Mouse (Mus musculus) megakaryocyte, adult 5-6 weeks (primary cell): ENCODE measurements around the gene Larp1b. TPM values are rescaled to one million over a fixed set of nuclear protein-coding genes. Genes with fewer than 3 reads are reported as not detected.
A peak's percentile ranks its signal among the peaks of the same experiment; 100 is the strongest.

Experiments used
- ATAC-seq: 2 replicates; pipeline ENCODE4 v1.8.0; 2016; ENCODE audit warnings: mild to moderate bottlenecking, inconsistent platforms; ENCODE audit not compliant: poor library complexity, severe bottlenecking
- total RNA-seq, 2 experiments: library from RNA; stranded (forward) in 1 of 2; stranded (reverse) in 1 of 2; fragments of 153-499, 151-499 nt in 1 of 2; fragments of 221-1000, 200-1000 nt in 1 of 2; gene quantifications; 2 replicates each; pipeline versions ENCODE4 v1.2.3 to v1.2.4; 2015 to 2017

The Larp1b gene
- total RNA-seq, 2 experiments from 2014 or later = 24.3 to 93.0 TPM

- ATAC-seq = peak; percentile 24
Observed at GRCm38 (mm10) chr3:41020687-41021086, 71.1 kb downstream of the Larp1b start.

GRCm38 (mm10) chr3:41021980-41022379 lies 72.4 kb downstream of the Larp1b start:
- ATAC-seq = no peak

DNA sequence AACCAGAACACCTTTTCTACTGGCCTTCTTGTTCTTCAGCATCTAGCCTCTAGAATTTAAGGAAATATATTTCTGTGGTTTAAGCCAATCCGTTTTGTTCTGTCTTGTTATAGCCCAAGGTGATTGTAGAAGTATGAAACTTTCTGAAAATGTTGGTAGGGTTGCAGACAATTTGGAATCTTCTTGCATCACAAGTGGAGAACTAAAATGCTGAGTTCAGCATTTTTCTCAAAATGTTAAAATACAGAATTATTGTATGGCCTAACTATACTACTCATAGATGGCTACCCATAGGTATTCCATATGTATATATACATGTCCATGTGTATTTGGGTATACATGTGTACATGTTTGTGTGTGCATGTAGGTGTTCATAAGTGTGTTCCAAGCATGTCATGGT lies 81.1 kb downstream of the Larp1b start:
- ATAC-seq = no peak

- no peak for ATAC-seq
Observed at GRCm38 (mm10) chr3:41031286-41032210, 81.9 kb downstream of the Larp1b start.

GRCm38 (mm10) chr3:41038297-41038916 lies 88.8 kb downstream of the Larp1b start:
- peak; percentile 78 for ATAC-seq

GRCm38 (mm10) chr3:41041241-41041640 lies 91.6 kb downstream of the Larp1b start:
- no peak for ATAC-seq

DNA sequence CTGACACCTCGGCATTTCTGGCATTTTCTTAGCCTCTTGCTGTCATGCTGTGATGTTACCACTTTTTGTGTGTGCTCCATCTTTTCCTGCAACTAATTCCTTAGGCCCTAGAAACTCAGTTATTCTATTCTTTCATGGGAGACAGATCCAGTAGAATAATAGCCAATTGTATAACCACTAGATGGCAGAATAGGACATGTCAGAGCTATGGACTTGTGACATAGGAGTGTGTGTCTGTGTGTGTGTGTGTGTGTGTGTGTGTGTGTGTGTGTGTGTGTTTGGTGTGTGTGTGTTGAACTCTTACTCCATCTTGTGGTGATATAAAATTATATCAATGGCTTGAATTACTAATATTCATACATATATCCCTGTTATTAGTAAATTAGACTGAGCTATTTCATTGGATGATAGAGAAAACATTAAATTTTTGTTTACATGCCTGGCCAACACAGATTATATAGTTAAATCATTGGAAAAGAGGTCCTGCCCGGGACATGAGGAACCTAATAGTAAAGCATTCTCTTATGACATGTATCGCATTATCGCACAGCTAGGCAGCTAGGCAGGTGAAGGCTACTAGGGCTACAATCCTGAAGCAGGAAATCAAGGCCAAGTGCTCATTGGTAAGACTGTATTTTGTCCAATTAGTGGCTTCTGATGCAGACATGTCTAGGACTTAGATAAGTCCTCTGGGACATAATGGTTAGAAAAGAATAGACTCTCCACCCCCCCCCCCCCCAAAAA lies 92.7 kb downstream of the Larp1b start:
- peak; percentile 61; the same call in 1 of the 2 replicates for ATAC-seq

- ATAC-seq = no peak
Observed at GRCm38 (mm10) chr3:41043756-41044354, 94.2 kb downstream of the Larp1b start.

DNA sequence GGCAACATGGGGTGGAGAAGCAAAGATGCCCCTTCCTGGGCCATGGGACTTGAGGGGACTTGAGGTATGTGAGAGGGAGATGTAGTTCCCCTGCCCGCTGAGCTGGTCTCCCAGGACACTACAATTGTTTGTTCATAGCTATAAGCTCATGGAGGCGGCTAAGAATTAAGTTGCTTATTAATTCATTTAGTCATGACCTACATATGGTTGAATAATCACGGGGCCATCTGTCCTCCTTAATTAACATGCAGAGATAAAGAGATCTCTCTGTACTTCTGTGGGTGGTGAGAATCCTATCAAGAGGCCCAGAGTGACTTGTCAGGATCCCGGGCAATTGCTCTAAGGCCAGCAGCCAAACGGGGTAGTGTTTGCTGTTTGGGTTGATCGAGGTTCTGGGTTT lies 98.2 kb downstream of the Larp1b start:
- no peak for ATAC-seq

DNA sequence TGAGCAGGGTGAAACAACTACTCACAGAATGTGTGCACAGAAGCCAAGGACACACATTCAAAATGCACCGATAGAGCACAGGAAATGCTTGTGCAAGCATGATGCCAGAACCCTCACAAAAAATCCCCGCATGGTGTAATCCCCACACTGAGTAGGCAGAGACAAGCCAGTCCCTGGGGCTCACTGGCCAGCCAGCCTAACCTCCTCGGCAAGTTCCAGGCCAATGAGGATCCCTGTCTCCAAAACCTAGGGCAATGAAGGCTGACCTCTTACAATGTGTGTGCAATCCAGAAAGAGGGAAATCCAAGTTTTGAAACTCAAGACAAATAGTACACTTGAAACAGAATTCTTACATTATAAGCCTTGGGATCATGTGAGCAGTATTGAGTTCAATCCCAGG lies 103.7 kb downstream of the Larp1b start:
- ATAC-seq = no peak

DNA sequence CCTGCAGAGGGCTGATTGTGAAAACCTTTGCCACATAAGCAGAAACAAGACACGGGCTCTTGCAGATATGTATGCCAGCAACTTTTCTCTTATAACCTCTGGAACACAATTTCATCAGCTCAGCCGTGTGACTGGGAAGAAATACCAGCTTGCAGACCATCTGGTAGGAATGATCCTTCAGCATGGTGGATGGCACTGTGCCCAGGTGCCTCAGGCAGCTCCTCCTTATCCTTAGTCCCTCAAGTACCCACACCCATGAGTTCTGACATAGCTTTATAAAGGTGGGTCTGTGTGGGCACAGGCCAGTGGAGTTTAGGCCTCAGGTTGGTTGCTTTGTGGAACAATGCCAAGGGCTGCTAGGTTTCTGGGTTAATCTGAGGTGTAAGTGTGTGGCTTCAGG lies 108.8 kb downstream of the Larp1b start:
- no peak for ATAC-seq

DNA sequence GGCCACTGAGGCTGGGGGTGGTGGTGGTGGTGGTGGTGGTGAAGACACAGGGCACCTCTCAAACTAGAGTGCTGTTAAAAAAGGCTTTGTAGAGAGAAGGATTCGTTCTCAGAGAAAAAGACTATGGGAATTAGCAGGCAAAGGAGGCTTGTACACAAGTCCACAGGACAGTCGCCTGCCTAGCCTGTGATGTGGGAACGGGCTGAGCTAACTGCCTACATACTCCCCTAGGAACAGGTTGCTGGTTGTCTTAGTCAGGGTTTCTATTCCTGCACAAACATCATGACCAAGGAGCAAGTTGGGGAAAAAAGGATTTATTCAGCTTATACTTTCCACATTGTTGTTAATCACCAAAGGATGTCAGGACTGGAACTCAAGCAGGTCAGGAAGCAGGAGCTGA lies 109.6 kb downstream of the Larp1b start:
- no peak for ATAC-seq

DNA sequence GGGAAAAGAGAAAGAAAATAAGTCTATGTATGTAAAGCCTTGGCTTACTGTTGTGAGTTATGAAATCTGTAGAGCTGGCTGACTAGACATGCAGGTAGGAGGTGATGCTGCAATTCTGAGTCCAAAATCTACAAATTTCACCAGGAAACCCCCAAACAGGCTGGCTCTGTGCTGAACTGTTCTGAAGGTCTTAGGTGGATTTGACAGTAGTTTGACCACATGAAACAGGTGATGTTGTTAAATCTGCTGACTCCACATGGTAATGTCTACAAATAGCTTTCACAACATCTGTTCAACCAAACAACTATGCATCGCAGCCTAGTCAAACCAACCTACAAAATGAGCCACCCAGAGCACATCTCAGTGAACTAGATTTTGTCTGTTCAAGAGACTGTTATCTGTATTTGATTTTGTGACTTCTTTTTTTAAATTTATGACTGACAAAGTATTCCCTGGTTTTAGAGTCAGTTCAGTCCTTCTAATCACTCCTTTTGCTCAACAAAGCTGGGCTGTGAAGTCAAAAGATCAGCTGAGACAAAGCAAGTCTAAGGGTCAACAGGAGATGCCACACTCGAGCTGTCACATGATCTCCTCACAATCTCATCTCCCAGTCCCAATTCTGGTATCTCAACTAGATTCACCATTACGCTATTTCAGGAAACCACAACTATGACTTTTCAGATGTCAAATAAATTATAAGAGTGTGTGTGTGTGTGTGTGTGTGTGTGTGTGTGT lies 112.4 kb downstream of the Larp1b start:
- no peak for ATAC-seq

DNA sequence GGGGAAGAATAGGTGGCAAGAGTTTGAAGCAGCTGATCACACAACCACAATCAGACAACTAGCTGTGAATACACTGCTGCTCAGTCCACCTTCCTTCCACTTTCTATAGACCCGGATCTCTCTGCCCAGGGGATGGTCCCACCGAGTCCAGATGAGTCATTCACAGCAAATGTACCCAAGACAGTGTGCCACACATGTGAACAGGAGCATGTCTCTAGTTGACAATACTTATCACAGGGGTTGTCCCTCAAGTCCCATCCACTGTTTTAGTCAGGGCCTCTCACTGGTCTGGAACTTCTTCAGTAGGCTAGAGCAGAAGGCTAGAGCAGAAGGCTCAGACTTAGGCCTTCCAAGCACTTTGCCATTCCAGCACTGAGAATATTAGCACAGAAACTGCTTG lies 113.1 kb downstream of the Larp1b start:
- no peak for ATAC-seq

DNA sequence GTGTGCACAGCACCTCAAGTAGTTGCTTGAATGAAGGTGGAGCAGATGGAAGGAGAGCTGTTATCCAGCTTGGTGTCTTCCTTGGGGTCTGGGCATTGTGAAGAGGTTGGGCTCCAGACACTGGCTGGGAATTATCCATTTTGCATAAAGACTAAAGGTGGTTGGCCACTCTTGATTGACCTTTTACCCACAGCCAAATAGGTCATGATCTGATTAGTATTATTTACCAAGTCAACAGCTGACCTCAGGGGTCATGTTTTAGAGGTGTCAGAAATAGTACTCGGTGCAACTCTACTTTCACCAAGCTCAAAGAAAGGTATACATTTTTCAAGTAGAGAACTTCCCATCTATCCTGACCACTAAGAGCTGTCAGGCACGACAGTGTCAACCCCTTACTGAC lies 115.7 kb downstream of the Larp1b start:
- ATAC-seq = no peak

- ATAC-seq = no peak
Observed at GRCm38 (mm10) chr3:41070519-41070918, 120.9 kb downstream of the Larp1b start.

DNA sequence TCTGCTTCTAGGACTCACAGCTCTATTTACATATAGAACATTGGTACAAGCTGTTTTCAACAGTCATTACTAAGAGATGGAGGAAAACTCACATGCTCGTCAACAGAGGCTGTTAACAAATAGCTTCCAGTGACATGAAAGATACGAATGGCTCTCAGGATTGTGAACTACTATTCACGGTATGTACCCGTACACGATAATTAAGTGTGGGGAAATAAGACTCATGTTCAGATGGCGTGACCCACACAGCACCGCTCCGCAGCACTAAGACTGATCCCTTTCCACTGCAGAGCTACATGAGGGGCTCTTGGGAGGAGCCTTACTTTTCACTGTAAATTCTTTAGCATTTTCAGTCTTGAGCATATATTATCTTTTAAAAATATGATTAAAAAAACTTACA lies 125.7 kb downstream of the Larp1b start:
- no peak for ATAC-seq

GRCm38 (mm10) chr3:41078673-41079072 lies 129.0 kb downstream of the Larp1b start:
- no peak for ATAC-seq

DNA sequence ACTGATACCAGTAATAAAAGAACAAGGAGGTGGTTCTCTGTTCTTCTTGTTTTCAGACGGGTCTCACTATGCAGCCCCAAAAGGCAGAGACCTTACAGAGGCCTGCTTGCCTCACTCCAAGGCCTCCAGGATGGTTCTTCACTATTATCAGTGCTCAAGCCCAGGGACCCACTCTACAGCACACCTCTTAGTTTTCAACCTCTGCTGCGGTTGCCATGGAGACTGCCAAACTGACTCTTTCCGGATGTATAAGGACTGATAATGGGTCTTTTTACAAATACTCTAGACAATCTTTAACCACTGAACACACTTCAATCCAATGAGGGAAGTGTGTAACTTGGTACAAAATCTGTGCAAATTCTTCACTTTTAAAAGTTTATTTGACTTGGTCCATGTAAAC lies 131.1 kb downstream of the Larp1b start:
- ATAC-seq = no peak

DNA sequence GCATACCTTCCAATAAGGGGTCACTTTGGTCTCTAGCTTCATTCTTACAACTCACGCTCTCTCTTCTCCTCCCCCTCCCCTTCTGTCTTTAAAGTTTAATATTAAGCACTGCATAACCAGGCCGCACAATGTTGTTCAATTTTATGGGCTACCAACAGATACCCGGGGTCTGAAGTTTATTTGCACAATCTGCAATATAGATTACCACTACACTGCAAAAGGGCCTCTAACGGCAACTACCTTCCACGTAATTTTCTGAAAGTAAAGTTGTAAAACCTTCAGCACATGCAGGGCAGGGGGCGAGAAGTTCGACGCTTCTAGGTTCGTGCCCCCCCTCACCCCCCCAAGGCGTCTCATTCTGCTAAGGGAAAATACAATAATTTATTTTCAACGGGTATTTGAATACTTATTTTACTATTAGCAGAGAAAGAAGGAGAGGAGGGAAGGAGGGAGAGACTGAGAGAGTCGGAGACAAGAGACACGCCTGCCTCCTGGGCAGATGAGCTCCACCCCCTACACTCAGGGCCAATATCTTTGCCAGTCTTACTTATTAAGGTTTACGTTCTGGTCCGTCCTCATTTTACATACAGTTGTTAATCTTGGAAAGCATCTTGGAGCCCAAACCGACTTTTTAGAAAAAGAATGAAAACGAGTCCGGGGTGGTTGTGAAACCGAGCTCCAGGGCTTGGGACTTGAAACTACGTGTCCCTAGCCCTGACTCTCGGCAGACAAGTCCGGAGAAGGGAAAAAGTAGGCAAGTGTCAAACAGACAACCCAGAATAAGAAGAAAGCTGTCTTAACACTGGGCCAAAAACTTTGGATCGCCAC lies 132.1 kb downstream of the Larp1b start:
- no peak for ATAC-seq
